Mouse (Mus musculus) pancreas, adult 10 weeks (tissue): ENCODE data around the gene Rab29. TPM values are rescaled to one million over a fixed set of nuclear protein-coding genes. Genes with fewer than 3 reads are reported as not detected.

Experiments used
- polyA plus RNA-seq: library from polyadenylated mRNA; stranded (reverse); fragments of 350-450 nt; fragmentation: Illumina TruSeq; extraction: RNeasy Lipid Tissue Mini Kit (QIAGEN cat#74804); gene quantifications from one replicate; pipeline ENCODE4 v1.2.3, GENCODE M21; 2015; ENCODE audit warnings: low read depth, low replicate concordance; ENCODE audit not compliant: insufficient read depth

The Rab29 gene
- 8.0 TPM for polyA plus RNA-seq

DNA sequence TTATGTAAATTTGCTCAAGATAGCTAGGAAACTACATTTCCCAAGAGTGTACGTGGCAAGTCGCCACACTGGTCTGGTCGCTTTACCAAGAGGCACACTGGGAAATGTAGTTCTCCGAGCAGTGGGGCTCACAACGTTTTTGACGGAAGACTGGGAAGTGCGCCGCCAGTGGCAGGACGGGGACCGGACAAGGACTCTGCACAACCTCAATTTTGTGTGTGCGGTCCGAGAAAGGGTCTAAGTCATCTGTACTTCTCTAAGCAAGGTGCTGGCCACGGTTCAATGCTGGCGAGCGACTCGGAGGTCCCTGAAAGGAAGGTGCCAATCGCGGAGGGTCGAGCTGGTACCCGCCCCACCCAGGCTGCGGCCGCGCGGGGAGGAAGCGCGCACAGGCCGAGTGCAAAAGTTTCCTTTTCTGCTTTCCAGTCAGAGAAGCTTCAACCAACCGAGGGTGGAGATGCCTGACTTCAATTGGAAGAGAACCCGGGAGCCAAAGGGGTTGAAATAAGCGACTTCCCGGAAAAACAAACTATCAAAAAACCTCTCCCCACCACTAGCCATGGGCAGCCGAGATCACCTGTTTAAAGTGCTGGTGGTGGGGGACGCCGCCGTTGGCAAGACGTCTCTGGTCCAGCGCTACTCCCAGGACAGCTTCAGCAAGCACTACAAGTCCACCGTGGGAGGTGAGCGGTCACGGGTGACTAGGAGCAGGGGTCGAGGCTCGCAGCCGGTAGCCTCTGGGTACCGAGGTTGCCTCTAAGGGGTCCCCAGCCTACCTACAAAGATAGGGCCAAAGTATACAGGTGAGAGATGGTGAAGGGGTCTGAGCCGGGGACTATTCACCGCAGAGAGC is at the start of gene Rab29:
Gene Rab29 (plus strand): TSS at position 132 of the 853 bp plus-strand sequence.

DNA sequence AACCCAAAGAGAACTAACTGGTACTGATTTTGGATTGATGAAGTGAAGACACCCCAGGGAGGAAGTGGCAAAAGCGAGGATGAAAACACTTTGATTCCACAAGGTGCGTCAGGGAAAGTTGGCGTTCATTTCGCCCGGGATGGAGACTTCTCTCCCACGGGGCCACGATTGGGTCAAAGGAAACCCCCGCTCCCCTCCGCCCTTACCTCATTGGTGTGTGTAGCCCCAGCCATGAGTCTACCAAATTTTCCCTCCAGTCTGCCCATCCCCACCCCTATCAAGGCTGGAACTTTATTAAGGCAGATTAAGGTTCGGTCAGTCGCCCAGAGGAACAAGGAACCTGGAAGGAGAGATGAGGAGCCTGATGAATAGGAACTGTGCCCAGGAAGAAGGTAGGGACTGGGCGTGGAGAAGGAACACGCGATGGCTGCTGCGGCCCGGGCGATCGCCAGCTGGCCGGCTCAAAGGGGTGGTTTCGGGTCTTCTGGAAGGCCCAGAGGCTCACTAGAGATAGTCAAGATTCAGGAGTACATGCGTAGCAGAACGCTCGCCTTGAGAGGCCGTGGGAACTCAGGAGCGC is 39.7 kb upstream of the Rab29 start, which contains the start of gene Slc41a1:
Gene Slc41a1 (plus strand): TSS at position 287 of the 580 bp plus-strand sequence.

DNA sequence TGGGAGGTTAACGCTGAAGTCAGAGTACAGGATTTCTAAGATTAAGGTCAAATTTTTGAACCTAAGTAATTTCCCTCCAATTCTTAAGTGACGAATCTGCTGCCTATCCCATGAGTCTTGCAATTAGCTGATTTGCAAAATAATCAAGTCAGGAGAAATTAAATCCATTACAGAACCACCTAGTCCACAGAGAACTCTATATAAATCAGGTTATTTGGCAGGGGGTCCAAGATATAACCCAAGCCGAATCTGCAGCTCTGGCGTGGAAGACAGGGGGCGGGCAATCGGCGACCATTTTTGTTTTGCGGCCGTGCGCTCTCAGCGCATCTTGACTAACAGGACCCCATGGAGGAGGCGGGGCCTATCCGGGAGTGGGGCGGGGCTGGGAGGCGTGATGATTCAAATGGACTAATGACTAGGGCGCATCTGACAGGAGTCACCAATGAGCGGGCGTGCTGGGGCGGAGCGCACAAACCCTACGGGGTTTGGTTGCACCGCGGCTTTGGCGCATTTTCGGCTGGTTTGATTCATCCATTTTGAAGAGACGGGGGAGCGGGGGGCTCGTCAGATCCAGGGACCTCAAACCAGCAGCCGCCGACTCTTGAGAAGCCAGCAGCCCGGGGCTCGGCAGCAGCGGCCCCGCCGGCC is 43.1 kb downstream of the Rab29 start, which contains the start of gene Nucks1:
Gene Nucks1 (plus strand): TSS at position 534 of the 648 bp plus-strand sequence.

Other genes with a start within 250 kb of the Rab29 start
- not detected for gene Ctse, start 228.9 kb upstream of the Rab29 start, polyA plus RNA-seq
- gene Rab7b, start 178.5 kb upstream of the Rab29 start, polyA plus RNA-seq, result 3.7 TPM
- gene Slc26a9, start 123.2 kb upstream of the Rab29 start, polyA plus RNA-seq, result not detected
- 0.89 TPM for gene Pm20d1, start 69.8 kb upstream of the Rab29 start, polyA plus RNA-seq
- gene Slc41a1, start 39.7 kb upstream of the Rab29 start, polyA plus RNA-seq, result 20.8 TPM
- 5.5 TPM for gene Nucks1, start 43.3 kb downstream of the Rab29 start, polyA plus RNA-seq
- gene Slc45a3, start 95.7 kb downstream of the Rab29 start, polyA plus RNA-seq, result 0.55 TPM
- 11.0 TPM for gene Elk4, start 140.4 kb downstream of the Rab29 start, polyA plus RNA-seq
- gene Mfsd4a, start 200.8 kb downstream of the Rab29 start, polyA plus RNA-seq, result 2.4 TPM